Mouse (Mus musculus) fibroblast of lung, adult 2 months (primary cell): ENCODE measurements at regions not wholly inside any gene's neighbourhood (a gene's known extent, or its start where the extent isn't known, plus 50 kb on each side); places are given as distances from the start of the nearest gene placed in this dataset.
A peak's percentile ranks its signal among the peaks of the same experiment; 100 is the strongest.
"Not testable (repeated sequence)": the region's sequence is repeated elsewhere in the genome, so short reads cannot be mapped to it uniquely, and the experiment has no call there.

ENCODE experiments used
- DNase-seq: peaks from one replicate; pipeline ENCODE4 v3.0.0-alpha.2; 2011; ENCODE audit warnings: low read depth

GRCm38 (mm10) chr17:27287986-27288385 is 83.7 kb upstream of the Lemd2 start:
- not testable (repeated sequence) for DNase-seq

- DNase-seq, result no peak
Observed at GRCm38 (mm10) chr17:27281241-27281640, 77.0 kb upstream of the Lemd2 start.

GRCm38 (mm10) chr17:27279491-27280288 is 75.4 kb upstream of the Lemd2 start:
- DNase-seq, result not testable (repeated sequence)

DNA sequence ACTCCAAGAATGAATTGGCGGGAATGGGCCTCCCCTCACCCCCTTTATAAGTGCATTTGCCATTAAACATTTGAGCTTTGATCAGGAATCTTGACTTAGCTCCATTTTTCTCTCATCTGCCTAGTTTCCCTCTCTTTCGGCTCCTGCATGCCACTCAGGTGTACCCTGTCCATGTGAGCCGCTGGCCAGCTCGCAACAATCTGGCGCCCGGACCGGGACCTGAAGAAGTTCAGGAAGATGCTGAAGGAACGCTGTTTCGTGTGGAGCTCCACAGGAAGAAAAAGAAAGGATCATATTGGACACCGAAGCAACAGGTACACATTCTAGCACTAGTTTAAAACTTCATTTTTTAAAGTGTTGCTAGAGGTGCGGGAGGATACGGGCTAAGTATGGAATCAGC is 73.5 kb upstream of the Lemd2 start:
- DNase-seq, result not testable (repeated sequence)

- not testable (repeated sequence) for DNase-seq
Observed at GRCm38 (mm10) chr17:27271756-27272155, 67.5 kb upstream of the Lemd2 start.

- not testable (repeated sequence) for DNase-seq
Observed at GRCm38 (mm10) chr17:27270776-27271175, 66.5 kb upstream of the Lemd2 start.

DNA sequence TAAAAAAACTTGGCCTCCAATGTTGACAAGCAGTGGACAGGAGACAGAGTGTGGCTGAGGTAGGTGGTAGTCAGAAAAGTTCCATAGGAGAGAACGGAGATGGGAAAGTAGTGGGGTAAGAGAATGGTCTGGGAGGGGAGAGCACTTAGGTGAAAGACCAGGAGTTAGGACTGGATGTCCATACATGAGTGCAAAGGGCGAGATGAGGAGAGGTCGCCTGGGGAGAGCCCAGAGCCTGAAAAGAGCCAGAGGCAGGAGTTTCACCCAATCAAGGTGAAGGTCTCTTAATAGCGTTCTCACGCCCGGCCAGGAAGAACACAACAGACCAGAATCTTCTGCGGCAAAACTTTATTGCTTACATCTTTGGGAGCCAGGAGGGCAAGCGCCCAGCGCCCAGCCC is 60.3 kb upstream of the Lemd2 start:
- DNase-seq, result not testable (repeated sequence)

DNA sequence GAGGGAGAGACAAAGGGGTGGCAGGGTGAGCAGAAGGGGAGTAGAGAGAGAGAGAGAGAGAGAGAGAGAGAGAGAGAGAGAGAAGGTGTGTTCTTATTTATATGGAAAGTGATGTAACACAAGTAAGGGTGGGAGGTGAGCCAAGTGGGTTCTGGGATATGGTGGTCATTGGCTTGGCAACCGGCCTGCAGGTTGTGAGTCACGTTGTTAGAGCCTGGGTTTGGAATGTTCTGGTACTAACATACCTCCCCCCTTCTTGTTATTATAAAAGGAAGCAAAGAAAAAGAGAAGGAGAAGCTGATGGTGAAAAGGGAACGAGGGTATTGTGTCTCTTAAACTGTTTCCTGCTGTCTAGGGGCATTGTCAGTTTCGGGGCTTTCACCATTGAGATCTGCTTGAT is 58.3 kb upstream of the Lemd2 start:
- DNase-seq, result peak; percentile 67

GRCm38 (mm10) chr17:27261981-27262380 is 57.7 kb upstream of the Lemd2 start:
- no peak for DNase-seq

- DNase-seq, result no peak
Observed at GRCm38 (mm10) chr17:27261251-27261650, 57.0 kb upstream of the Lemd2 start.

- DNase-seq, result no peak
Observed at GRCm38 (mm10) chr17:27260116-27260515, 55.8 kb upstream of the Lemd2 start.

GRCm38 (mm10) chr17:27257345-27257744 is 53.1 kb upstream of the Lemd2 start:
- DNase-seq, result no peak

DNA sequence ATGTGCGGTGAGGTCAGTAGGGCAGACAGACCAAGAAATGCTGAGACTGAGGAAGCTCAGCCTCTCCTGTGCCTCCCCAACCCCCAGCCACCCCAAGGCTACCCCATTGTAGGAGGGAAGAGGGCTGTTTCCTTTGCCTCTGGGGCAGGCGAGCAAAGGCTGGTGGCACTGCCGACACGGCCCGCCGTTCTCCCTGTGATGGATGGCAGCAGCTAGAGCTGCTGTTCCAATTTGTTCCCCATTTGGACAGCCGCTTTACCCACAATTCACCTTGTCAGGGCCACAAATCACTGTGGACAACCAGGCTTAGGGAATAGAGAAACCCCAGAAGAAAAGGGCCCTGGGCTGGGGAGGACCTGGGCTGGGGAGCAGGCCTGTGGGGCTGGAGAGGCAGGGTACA is 51.5 kb upstream of the Lemd2 start:
- DNase-seq, result no peak
